Mouse (Mus musculus) ES-E14 (cell line): ENCODE data around the gene Cntnap5c. TPM values are rescaled to one million over a fixed set of nuclear protein-coding genes. Genes with fewer than 3 reads are reported as not detected.

ENCODE experiments used
- DNase-seq: peaks from one replicate; pipeline ENCODE4 v3.0.0-alpha.2; 2013; ENCODE audit warnings: low read depth, low spot score
- H3K27ac ChIP-seq: 2 replicates; pipeline ENCODE4 v1.5.1; 2012; ENCODE audit warnings: low read depth, mild to moderate bottlenecking, low read length, moderate library complexity, mixed read lengths; ENCODE audit not compliant: poor library complexity, insufficient read depth, severe bottlenecking
- H3K36me3 ChIP-seq: 2 replicates; pipeline ENCODE4 v1.6.1; 2012; ENCODE audit warnings: mild to moderate bottlenecking, low read length, moderate library complexity, mixed read lengths; ENCODE audit not compliant: control insufficient read depth, poor library complexity, insufficient read depth, severe bottlenecking
- H3K4me1 ChIP-seq, 2 experiments: fragments of 150-350 bp in 1 of 2; sonication (generic) in 1 of 2; 2 replicates each; pipeline ENCODE4 v1.6.1; 2012; ENCODE audit warnings: low read length in 2 of 2, mild to moderate bottlenecking in 1 of 2, mixed read lengths in 1 of 2; ENCODE audit not compliant: control insufficient read depth in 2 of 2, insufficient read depth in 2 of 2, poor library complexity in 1 of 2
- H3K4me3 ChIP-seq, 2 experiments: fragments of 150-350 bp in 1 of 2; sonication (generic) in 1 of 2; 2 replicates each; pipeline ENCODE4 v1.5.1; 2012; ENCODE audit warnings: low read length in 2 of 2, low read depth in 1 of 2, mild to moderate bottlenecking in 1 of 2, mixed read lengths in 1 of 2; ENCODE audit not compliant: insufficient read depth in 1 of 2, poor library complexity in 1 of 2, severe bottlenecking in 1 of 2
- H3K9ac ChIP-seq: 2 replicates; pipeline ENCODE4 v1.6.1; 2012; ENCODE audit warnings: low read depth, mild to moderate bottlenecking, low read length, mixed read lengths; ENCODE audit not compliant: poor library complexity, insufficient read depth, severe bottlenecking
- H3K9me3 ChIP-seq: fragments of 150-350 bp; sonication (generic); 2 replicates; pipeline ENCODE4 v1.6.1; 2012; ENCODE audit warnings: low read depth, mild to moderate bottlenecking, low read length; ENCODE audit not compliant: control insufficient read depth, insufficient read depth
- CHD2 ChIP-seq: IDR thresholded peaks from 2 replicates; pipeline ENCODE4 v1.6.1; 2014; ENCODE audit warnings: mild to moderate bottlenecking, low read depth, low read length, inconsistent platforms
- HCFC1 ChIP-seq: IDR thresholded peaks from 2 replicates; pipeline ENCODE4 v1.6.1; 2012; ENCODE audit warnings: low read length, inconsistent platforms, borderline replicate concordance; ENCODE audit not compliant: insufficient read depth
- MAFK ChIP-seq: IDR thresholded peaks from 2 replicates; pipeline ENCODE4 v1.6.1; 2014; ENCODE audit warnings: mild to moderate bottlenecking, low read depth, low read length, inconsistent platforms; ENCODE audit not compliant: insufficient read depth
- ZC3H11A ChIP-seq: IDR thresholded peaks from 2 replicates; pipeline ENCODE4 v1.6.1; 2012; ENCODE audit warnings: low read depth, mild to moderate bottlenecking, inconsistent platforms, low read length, borderline replicate concordance
- ZNF384 ChIP-seq: IDR thresholded peaks from 2 replicates; pipeline ENCODE4 v1.6.1; 2012; ENCODE audit warnings: low read depth, low read length, inconsistent platforms
- in situ Hi-C, 2 experiments: fragments of 600-800 bp; cut with MboI; formaldehyde crosslinking; loops; one replicate each; pipeline ENCODE4 v1.15.1; 2025; ENCODE audit warnings: low sequenced_read_pairs in 2 of 2, inconsistent platforms in 1 of 2; ENCODE audit not compliant: unreplicated experiment in 2 of 2
- total RNA-seq: library from RNA; depleted of rRNA; stranded (reverse); fragments of 300-350 nt; gene quantifications from 2 replicates; pipeline ENCODE4 v1.2.3, GENCODE M21; 2012

Gene Cntnap5c
- total RNA-seq, 1 experiment = not detected

DNA sequence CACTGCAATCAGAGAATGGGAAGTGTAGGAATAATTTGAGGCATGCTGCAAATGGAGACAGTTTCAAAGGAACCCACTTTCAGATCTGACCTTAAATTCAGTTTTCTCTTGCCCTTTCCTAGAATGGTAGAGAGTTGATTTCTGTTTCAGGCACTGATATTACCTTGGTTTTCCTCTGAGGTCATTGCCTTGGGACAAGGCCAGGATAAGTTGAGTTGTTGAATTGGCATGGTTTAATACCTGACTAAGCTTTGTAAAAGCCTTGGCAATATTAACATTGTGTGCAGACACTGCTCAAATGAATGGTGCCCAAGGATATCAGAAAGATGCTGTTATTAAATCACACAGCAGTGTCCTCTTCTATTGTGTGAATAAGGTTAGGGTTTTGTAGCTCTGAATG is 96.6 kb downstream of the Cntnap5c start:
- no peak for DNase-seq
- Histone ChIP-seq H3K36me3 (no peaks in the 10 kb centered on the region), H3K9me3 (no peaks in the 10 kb centered on the region), H3K4me3 (no peak overlapping the region), H3K27ac (no peak overlapping the region), H3K9ac (no peak overlapping the region), H3K4me1 (no peaks in the 10 kb centered on the region)
- TF ChIP-seq MAFK = no peak
- no peak for TF ChIP-seq ZC3H11A
- no peak for TF ChIP-seq HCFC1
- TF ChIP-seq CHD2 = no peak
- TF ChIP-seq ZNF384 = no peak
- in situ Hi-C loops = no loop called here

DNA sequence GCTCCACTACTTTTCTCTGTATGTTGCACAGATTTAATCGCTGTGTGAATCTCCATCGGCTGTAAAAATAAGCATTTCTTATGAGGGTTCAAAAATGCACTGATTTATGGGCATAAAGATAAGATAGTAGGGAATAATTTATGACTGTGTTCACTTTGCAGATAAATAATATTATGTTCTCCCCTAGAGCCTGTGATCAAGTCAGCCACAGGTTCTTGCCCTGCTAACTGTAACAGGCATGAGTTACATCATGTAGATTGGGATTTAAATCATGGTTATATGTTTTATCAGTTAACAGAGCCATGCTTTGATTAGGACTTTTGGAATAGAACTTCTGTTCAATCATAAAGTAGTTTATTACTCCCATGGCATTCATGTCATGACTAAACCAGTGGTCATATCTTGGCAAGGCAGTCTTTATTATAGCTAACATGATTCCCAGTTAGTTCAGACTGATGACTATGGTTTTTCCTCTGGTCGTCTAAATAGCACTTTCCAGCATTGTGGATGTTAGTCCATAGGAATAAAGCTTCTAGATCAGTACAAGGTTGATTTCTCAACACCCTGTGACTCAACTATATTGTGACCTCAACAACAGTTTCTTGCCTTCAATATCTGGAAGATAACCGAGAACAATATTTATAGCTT is 118.5 kb downstream of the Cntnap5c start:
- Histone ChIP-seq H3K4me3 (no peak overlapping the region), H3K4me1 (no peaks in the 10 kb centered on the region), H3K9me3 (no peaks in the 10 kb centered on the region), H3K9ac (no peak overlapping the region), H3K36me3 (no peaks in the 10 kb centered on the region), H3K27ac (no peak overlapping the region)
- TF ChIP-seq MAFK (no peak), ZNF384 (no peak), ZC3H11A (no peak), CHD2 (no peak), HCFC1 (no peak)
- no peak for DNase-seq
- in situ Hi-C loops = no loop called here

DNA sequence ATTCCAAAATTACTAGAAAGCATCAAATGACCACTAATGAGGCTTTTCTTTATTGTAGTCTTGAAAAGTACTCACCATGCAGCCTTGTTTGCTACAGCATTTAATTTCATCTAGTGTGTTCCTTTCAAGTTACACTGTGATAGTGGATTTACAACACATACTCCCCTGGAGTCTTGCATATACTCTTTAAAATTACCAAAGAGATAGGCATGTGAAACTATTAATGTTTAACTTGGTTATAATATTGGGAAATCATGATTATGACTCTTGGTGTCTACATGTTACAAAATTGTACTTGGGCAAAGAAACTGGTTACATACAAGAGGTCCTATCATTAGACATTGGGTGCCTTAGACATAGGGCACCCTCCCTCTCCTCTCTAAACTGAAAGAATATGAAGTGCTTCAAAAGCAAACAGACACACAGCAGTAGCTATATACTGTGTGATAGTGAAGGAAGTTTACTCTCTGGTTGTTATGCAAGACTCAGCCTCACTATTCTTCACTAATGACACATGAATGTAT is 142.5 kb downstream of the Cntnap5c start:
- no peaks in the 10 kb centered on the region for H3K4me1 ChIP-seq
- no peak overlapping the region for H3K9ac ChIP-seq
- DNase-seq = no peak
- H3K36me3 ChIP-seq = no peaks in the 10 kb centered on the region
- H3K4me3 ChIP-seq = no peak overlapping the region
- in situ Hi-C loops = no loop called here
- H3K27ac ChIP-seq = no peak overlapping the region
- TF ChIP-seq ZNF384 (no peak), ZC3H11A (no peak), HCFC1 (no peak), CHD2 (no peak), MAFK (no peak)
- H3K9me3 ChIP-seq = no peaks in the 10 kb centered on the region

DNA sequence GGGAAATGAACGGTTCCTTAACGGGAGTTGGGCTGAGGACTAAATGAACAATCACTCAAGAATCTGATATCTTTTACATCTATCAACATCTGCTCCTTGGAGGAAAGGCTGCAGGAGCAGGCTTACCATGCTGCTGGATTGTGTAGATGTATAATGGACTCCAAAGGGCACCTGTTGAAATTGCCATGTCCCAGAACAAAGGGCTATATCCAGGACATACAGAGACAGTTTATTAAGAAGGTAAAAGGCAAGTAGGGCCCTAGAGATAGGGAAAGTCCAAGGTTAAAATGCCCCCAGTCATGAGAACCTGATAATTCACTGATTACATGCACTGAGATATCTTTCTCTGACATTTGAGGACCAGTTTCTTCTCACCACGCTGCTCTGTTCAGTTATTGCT is 214.9 kb downstream of the Cntnap5c start:
- TF ChIP-seq ZNF384 (no peak), ZC3H11A (no peak), HCFC1 (no peak), CHD2 (no peak), MAFK (no peak)
- no peaks in the 10 kb centered on the region for H3K9me3 ChIP-seq
- H3K9ac ChIP-seq = no peak overlapping the region
- DNase-seq = no peak
- no peaks in the 10 kb centered on the region for H3K36me3 ChIP-seq
- no peaks in the 10 kb centered on the region for H3K4me1 ChIP-seq
- in situ Hi-C loops = no loop called here
- H3K4me3 ChIP-seq = no peak overlapping the region
- no peak overlapping the region for H3K27ac ChIP-seq

DNA sequence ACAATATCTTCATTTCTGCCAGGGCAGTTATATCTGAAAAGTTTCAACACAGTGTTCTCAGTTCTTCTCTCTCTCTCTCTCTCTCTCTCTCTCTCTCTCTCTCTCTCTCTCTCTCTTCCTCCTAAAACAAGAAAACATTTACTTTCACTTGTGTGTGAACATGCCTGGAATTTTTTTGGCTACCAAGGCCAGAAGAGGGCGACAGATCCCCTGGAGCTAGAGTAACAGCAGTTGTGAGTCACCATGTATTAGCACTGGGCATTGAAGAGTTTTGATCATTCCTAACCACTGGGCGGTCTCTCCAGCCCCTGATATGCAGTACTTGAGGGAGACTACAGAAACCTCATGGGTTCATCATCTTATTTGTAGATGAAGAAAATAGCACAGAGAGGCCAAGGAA is 219.1 kb downstream of the Cntnap5c start:
- Histone ChIP-seq H3K27ac (no peak overlapping the region), H3K4me3 (no peak overlapping the region), H3K36me3 (no peaks in the 10 kb centered on the region), H3K4me1 (no peaks in the 10 kb centered on the region), H3K9ac (no peak overlapping the region), H3K9me3 (no peaks in the 10 kb centered on the region)
- no peak for TF ChIP-seq MAFK
- no peak for TF ChIP-seq ZNF384
- TF ChIP-seq ZC3H11A = no peak
- no peak for TF ChIP-seq HCFC1
- TF ChIP-seq CHD2 = no peak
- in situ Hi-C loops = no loop called here
- DNase-seq = peak; percentile 13
